Mouse (Mus musculus) bone marrow, adult 2 months (tissue): ENCODE measurements around the gene D430042O09Rik.

Source experiments
- CTCF ChIP-seq: fragments of 200-500 bp; IDR thresholded peaks from 2 replicates; pipeline ENCODE4 v1.5.1; 2011; ENCODE audit warnings: low read length, control low read depth; ENCODE audit not compliant: control insufficient read depth, insufficient read depth
- POLR2A ChIP-seq: fragments of 200-500 bp; IDR thresholded peaks from 2 replicates; pipeline ENCODE4 v1.6.1; 2011; ENCODE audit warnings: low read depth, mild to moderate bottlenecking, control low read depth, low read length, borderline replicate concordance; ENCODE audit not compliant: control insufficient read depth

- TF ChIP-seq CTCF (no peak), POLR2A (no peak)
Measured at GRCm38 (mm10) chr7:125846866-125847527, 139.3 kb downstream of the D430042O09Rik start.
